ENCODE assay signal across 8 mouse cellular contexts in genomic region chr8:107048061-107048941, GRCm38 (mm10). TPM values are rescaled to one million over a fixed set of nuclear protein-coding genes. Genes with fewer than 3 reads are reported as not detected.
DNase-seq lines count a peak whose midpoint lies in the region; ATAC-seq lines count a peak whose summit lies in the region.

Gene Pdf (minus strand): TSS chr8:107048614.

- ATAC-seq in lung, embryonic 16.5 days (ENCODE audit: low read depth) = peak; percentile 87

- H3K27ac ChIP-seq in hindbrain, embryonic 10.5 days = peak within 1 kb of the TSS; percentile 96
- H3K27ac ChIP-seq in lung, embryonic 16.5 days (ENCODE audit: low read length) = peak within 1 kb of the TSS; percentile 88

- H3K27me3 ChIP-seq in hindbrain, embryonic 10.5 days (ENCODE audit: insufficient read depth, poor library complexity, severe bottlenecking) = no peaks in the 10 kb centered on the region
- H3K27me3 ChIP-seq in lung, embryonic 16.5 days (ENCODE audit: control insufficient read depth, insufficient read depth, low read depth, low read length) = no peaks in the 10 kb centered on the region

- H3K36me3 ChIP-seq in hindbrain, embryonic 10.5 days = peaks cover 85% of the 10 kb centered on the region
- H3K36me3 ChIP-seq in lung, embryonic 16.5 days (ENCODE audit: control insufficient read depth, insufficient read depth, low read length) = peaks cover 58% of the 10 kb centered on the region

- peaks cover 25% of the 10 kb centered on the region for H3K4me1 ChIP-seq in hindbrain, embryonic 10.5 days (replicated peaks)
- H3K4me1 ChIP-seq in lung, embryonic 16.5 days (replicated peaks; ENCODE audit: control insufficient read depth, insufficient read depth, low read length) = peaks cover 6% of the 10 kb centered on the region; the same call in 1 of the 2 replicates

- H3K4me3 ChIP-seq in hindbrain, embryonic 10.5 days = peak within 1 kb of the TSS; percentile 88
- H3K4me3 ChIP-seq in lung, embryonic 16.5 days (ENCODE audit: low read length) = peak within 1 kb of the TSS; percentile 81

- H3K4me2 ChIP-seq in lung, embryonic 16.5 days (ENCODE audit: low read depth, low read length) = peak within 1 kb of the TSS; percentile 80

- peak; percentile 55 for DNase-seq in MEL-GATA-1-ER (ENCODE audit: extremely low read depth, low read depth)
- peak; percentile 85 for DNase-seq in cerebellum, adult 9-10 months
- DNase-seq in frontal cortex, adult 2 months (ENCODE audit: extremely low spot score in 1 of 2, low spot score in 1 of 2) = peak; percentile 69 to 85
- DNase-seq in hindbrain, embryonic 10.5 days (ENCODE audit: low spot score) = peak; percentile 78
- DNase-seq in layer of hippocampus, adult 9-11 months = peak; percentile 85
- peak; percentile 63 for DNase-seq in ovary, postnatal 10 days (ENCODE audit: low spot score)
- peak; percentile 81 for DNase-seq in thymus, postnatal 0 days (ENCODE audit: low spot score)

- H3K9ac ChIP-seq in lung, embryonic 16.5 days (ENCODE audit: low read length) = peak within 1 kb of the TSS; percentile 91

- no peaks in the 10 kb centered on the region for H3K9me3 ChIP-seq in hindbrain, embryonic 10.5 days
- no peaks in the 10 kb centered on the region for H3K9me3 ChIP-seq in lung, embryonic 16.5 days (ENCODE audit: control insufficient read depth, low read length)

- WGBS in hindbrain, embryonic 10.5 days = under 1% methylated on average over 87 of the region's 87 CpGs
- WGBS in lung, embryonic 16.5 days = under 1% methylated on average over 76 of the region's 87 CpGs

RNA-seq across cellular contexts. Expression of gene Pdf, which starts in this region (rescaled TPM):
- 27.3 and 31.7 TPM in 2 replicates for polyA plus RNA-seq in frontal cortex, adult 2 months (2012; rRNA removed)
- 50.7 and 58.1 TPM in 2 replicates for polyA plus RNA-seq in hindbrain, embryonic 10.5 days (2016; fragmentation: Nextera tagmentation; extraction: Ambion mirVana)
- polyA plus RNA-seq in lung, embryonic 16.5 days (2015; fragmentation: Nextera tagmentation; extraction: Ambion mirVana) = 32.7 and 35.5 TPM in 2 replicates
- polyA plus RNA-seq in thymus, postnatal 0 days (2015; fragmentation: Nextera tagmentation; extraction: Ambion mirVana) = 28.3 and 29.4 TPM in 2 replicates

Comparison
In these comparisons a context has a peak if more than half of its experiments do, and no peak if none do; other contexts are left out.
1. Peak in every context shown above with its lines: DNase-seq, ATAC-seq, H3K4me3 ChIP-seq and H3K27ac ChIP-seq.